Mouse (Mus musculus) layer of hippocampus, adult 9-11 months (tissue): ENCODE measurements around the gene Mdh1b.

Source experiments
- DNase-seq: peaks from one replicate; pipeline ENCODE4 v3.0.0; 2022

The Mdh1b gene

DNA sequence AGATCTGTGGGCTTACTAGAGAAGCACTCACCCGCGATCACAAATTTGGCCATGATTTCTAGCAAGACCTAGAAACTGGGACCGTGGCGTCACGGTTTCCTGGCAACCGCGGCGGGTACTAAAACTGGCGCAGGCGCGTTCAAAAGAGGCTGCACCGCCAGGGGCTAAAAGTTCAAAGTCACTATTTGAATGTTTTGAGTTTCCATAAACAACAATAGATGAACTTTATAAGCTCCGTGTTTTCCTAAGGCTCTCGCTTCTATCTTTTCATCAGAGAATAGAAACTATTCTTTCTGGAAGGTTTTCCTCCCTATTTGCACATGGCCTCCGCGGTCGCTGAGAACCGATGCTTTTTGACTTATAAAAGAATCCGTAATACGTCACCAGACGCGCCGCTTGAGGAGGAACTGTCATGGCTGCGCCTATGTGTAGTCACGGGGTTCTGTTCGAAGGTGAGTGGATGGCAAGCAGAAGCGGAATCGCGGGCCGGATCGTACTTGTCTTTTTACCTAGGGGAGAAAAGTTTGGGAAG, at the start of gene Mdh1b, which contains the start of gene Fastkd2:
TSS of gene Mdh1b (minus strand) at position 79 of the 532 bp plus-strand sequence.
TSS of gene Fastkd2 (plus strand) at position 375 of the 532 bp plus-strand sequence.
- DNase-seq: peak; percentile 92

DNA sequence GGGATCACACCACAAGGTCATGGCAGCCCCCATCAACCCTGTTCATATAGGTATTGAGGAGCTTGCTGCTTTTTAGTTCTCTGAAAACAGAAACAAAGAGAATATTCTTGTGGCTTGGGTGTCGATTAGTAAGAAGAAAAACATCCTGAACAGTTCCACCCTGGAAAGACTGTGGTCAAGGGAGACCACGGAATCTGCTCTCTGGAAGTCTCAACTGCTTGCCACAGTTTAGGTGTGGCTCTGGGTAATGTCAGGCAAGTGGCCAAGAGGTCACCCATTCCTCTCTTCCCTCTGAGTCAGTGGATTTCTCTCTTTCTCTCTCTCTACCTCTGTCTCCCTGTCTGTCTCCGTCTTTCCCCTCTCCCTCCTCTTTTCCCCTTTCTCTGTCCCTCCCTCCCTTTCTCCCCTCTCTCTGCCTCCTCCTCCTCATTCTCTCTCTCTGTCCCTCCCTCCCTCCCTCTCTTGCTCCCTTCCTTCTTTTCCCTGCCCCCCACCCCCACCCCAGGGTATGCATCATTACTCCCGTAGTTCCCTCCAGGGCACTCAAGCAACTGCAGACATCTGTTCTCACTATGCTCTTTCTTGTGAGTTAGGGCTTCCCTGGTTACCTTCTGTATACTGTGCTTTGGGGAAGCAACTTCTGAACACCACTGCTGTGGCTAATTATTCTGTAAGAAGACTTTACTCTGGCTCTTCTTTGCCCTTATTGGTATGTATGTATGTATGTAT, 46.9 kb upstream of the Mdh1b start:
- no peak for DNase-seq

DNA sequence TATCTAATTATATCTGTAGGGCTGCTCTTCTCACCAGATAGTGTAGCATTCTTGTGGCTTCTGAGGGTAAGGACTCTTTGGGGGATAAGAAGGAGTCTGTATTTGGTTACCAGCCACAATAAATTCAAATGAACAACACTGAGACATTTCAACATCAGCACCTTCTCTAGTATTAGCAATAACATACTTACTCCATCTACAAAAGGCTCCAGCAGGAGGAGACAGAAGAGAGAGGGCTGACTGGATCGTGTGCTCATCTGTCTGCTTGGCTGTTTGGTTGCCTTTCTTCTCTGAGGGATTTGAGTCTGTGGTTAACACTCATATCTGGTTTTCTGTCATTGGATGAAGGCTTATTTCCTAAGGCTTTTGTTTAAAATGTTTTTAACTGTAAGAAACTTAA, 46.3 kb upstream of the Mdh1b start:
- DNase-seq: no peak

DNA sequence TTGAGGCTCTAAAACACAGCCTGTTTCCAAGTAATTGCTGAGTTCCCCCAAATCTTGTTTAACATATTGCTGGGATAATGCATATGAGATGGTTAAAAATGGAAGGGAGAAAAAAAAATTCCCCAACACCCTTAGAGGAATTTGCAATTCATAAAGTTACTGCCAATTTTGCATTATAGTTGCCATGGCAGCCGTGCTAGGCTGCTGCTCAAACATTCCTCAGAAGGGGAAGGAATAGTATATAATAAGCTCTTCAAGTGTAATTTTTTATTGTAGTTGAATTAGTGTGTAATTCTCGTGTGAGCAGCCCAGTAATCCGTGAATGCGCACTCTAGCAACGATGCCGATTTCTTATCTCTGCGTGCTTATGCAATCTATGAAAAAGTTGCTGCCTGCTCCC, 40.2 kb upstream of the Mdh1b start:
- peak; percentile 64 for DNase-seq

- DNase-seq: no peak
These were observed 39.0 kb upstream of the Mdh1b start, which contains the start of gene 4933402D24Rik for GRCm38 (mm10) chr1:63769167-63769566. TSS of gene 4933402D24Rik (minus strand) at chr1:63769267.

- DNase-seq: no peak
These were observed 38.0 kb upstream of the Mdh1b start for GRCm38 (mm10) chr1:63768112-63768511.

DNA sequence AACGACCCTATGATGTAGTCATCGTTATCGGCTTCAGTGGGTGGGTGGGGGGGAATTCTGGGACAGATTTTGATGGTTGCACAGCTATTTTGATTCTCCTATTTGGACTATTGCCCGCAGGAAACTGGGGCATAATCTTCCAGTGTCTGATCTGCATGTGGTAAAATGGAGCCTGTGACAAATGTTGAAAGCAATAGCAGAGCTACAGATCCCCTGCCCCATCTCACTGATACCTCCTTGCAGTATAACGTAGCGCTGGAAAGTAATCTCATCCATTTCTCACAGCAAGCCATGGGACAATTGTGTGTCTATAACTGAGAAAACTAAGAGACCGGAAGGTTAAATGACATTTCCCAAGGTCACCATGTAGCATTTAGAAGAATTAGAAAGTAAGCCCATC, 34.3 kb upstream of the Mdh1b start:
- DNase-seq: no peak

GRCm38 (mm10) chr1:63763881-63764386, 33.8 kb upstream of the Mdh1b start:
- peak; percentile 20 for DNase-seq

DNA sequence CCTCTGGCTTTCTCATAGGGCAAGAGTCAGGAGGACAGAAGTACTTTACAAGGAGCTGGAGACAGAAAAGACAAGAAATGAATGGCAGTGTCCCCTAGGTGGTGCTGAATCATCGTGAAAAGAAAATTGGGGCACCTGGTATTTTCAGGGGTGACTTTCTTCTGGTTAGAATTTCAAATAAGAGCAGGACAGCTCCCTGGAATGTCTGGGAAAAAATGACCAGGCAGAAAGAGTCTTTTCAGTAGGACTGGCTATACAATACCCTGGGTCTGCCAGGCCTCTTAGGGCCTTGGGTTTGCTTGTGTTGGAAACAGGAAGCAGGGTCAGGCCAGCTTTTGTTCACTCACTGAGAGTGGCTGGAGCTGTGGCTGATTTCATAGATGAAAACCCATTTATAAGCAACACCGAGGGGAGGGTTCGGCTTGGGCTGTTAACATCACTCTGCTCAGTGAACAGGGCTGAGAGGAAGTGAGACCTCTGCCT, 33.1 kb upstream of the Mdh1b start:
- peak; percentile 30 for DNase-seq

- no peak for DNase-seq
These were observed 25.9 kb upstream of the Mdh1b start for GRCm38 (mm10) chr1:63756005-63756404.

DNA sequence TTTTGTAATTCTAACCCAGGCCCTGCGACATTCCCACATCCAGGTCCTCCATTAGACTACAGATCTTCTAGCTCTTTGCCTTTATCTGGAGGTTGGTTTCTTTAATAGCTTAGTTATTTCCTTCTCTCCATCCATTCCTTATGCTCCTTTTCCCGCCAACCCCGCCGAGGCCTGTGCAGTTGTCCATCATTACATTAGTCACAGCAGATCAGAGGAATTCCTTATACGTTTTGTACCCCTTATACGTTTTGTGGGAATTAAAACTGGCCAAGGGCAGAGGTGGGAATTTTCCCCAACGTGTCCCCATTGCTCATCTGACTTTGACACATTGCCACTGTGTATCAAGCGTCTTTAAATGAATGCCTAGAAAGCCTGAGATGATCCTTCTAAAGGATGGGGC, 322 bp downstream of the Mdh1b start:
- no peak for DNase-seq

DNA sequence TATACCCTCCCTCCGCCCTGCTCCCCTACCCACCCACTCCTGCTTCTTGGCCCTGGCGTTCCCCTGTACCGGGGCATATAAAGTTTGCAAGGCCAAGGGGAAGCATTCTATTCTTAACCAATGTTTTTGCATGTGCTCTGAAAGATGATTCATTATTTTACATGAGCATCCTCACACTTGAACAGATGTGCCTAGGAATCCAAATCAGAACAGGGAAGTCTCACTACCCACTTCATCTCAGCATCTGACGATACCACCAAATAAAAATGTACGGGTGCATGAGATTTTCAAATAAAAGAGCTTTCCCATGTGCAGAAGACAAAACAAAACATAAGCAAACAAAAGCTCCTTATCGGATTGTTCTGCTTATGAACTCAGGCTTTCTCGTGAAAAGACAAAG, 10.0 kb downstream of the Mdh1b start:
- DNase-seq: peak; percentile 3

GRCm38 (mm10) chr1:63708876-63709275, 21.2 kb downstream of the Mdh1b start:
- no peak for DNase-seq

GRCm38 (mm10) chr1:63705733-63706132, 24.4 kb downstream of the Mdh1b start:
- DNase-seq: no peak

DNA sequence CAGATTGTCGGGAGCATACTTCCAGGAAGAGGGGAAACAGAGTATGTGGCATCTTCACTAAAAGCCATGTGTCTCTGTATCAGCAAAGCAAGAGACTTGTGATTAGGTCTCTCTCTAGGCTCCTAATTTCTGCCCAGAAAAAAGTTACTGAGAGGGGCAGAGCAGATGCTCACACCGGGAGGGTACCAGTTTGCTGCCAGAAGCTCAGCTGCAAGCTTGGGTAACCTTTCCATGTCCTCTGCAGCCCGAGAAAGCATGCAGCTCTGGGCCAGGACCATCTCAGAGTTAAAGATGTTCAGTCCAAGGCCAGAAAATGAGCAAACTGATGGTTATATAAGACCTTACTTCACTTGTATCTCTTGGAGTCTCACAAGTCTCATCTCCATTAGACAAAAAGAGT, 33.3 kb downstream of the Mdh1b start:
- no peak for DNase-seq

- DNase-seq: no peak
These were observed 43.3 kb downstream of the Mdh1b start, which contains the start of gene Dytn for GRCm38 (mm10) chr1:63686827-63687226. TSS of gene Dytn (minus strand) at chr1:63686927.

DNA sequence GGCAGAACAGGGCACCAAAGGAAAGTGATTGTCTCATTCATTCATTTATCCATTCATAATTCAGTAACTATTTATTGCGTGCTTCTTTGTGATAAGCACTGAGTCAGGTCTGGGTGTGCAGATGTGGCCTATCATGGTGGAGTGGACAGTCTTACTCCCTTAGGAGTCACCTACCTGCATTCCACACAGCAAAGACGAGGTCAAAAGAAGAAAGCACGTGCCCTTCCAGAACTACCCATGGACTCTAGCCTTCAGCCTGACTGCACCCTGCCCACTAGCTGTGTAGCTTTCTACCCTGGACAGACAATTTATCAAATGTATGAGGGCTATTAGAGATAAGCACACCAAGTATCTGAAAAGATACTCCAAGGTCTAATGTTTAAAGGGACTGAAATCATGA, 54.1 kb downstream of the Mdh1b start:
- no peak for DNase-seq

GRCm38 (mm10) chr1:63668852-63669160, 61.3 kb downstream of the Mdh1b start:
- peak; percentile 22 for DNase-seq

- DNase-seq: no peak
These were observed 61.9 kb downstream of the Mdh1b start for GRCm38 (mm10) chr1:63667949-63668851.

DNA sequence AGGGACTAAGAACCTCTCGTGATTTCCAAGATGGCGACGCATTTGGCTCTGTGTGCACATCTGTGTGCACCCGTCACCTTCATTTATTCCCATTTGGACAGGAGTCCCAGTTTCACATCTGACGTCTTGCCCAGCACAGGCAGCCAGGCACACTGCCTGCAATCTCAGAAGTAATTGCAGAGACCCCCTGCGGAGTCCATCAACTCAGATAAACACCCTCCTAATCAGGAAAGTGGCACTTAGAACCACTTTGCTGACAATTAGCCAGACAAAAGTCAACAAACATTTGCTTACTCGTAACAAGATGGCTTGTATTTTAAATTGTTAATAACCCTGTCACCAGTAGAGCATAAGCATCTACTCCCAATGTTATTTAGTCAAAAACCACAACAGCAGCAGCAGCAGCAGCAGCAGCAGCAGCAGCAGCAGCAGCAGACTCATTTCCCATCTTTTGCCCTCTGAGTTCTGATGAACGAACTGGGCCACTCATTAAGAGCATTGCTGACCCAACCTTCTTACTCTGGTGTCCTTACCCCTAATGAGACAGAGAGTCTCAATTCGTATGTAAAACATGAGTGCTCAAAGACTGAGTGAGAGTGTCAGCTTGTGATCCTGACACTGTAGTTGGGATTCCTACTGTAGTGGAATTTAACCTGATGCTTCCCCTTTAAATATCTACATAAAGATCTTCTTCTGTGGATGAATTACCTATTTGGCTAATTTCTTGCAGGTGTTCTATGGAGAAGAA, 62.7 kb downstream of the Mdh1b start:
- DNase-seq: no peak

DNA sequence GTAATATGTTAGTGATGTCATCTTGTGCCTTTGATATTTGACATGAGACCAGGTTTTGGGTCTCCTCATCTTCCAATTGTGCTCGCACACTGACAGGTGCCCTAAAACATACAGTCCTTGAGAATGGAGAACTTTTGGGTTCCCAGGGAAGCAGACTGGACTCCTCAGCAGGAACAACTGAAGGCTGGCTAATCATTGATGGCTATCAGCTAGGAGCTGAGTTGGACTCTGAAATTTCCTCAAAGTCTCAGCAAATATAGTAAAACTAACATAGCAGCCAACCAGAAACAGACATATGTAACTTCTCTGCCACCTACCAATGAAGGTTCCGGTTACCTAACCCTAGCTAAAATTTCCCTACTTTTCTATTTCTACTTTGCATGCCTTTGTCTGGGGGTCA, 64.0 kb downstream of the Mdh1b start:
- no peak for DNase-seq

- no peak for DNase-seq
These were observed 70.5 kb downstream of the Mdh1b start for GRCm38 (mm10) chr1:63659591-63659990.

GRCm38 (mm10) chr1:63658016-63658415, 72.1 kb downstream of the Mdh1b start:
- DNase-seq: peak; percentile 19
